Mouse (Mus musculus) c-Kit-positive CD71-positive TER-119-negative erythroid progenitor cells, embryonic 14.5 days (primary cell): ENCODE data around the gene Kdm5a.

ENCODE experiments used
- DNase-seq: peaks from one replicate; pipeline ENCODE4 v3.0.0-alpha.2; 2013; ENCODE audit warnings: low read depth

Kdm5a gene

GRCm38 (mm10) chr6:120442171-120442749 lies 78.3 kb downstream of the Kdm5a start:
- no peak for DNase-seq

GRCm38 (mm10) chr6:120443363-120444355 lies 79.7 kb downstream of the Kdm5a start:
- DNase-seq: no peak

- DNase-seq: no peak
These were observed 86.3 kb downstream of the Kdm5a start for GRCm38 (mm10) chr6:120450208-120450607.

GRCm38 (mm10) chr6:120452384-120453102 lies 88.6 kb downstream of the Kdm5a start:
- no peak for DNase-seq

- no peak for DNase-seq
These were observed 89.2 kb downstream of the Kdm5a start for GRCm38 (mm10) chr6:120453103-120453445.

- no peak for DNase-seq
These were observed 89.6 kb downstream of the Kdm5a start for GRCm38 (mm10) chr6:120453556-120453955.

GRCm38 (mm10) chr6:120454627-120455077 lies 90.7 kb downstream of the Kdm5a start:
- no peak for DNase-seq

GRCm38 (mm10) chr6:120457074-120457473 lies 93.2 kb downstream of the Kdm5a start:
- DNase-seq: no peak

GRCm38 (mm10) chr6:120457751-120458150 lies 93.8 kb downstream of the Kdm5a start:
- DNase-seq: no peak

GRCm38 (mm10) chr6:120461217-120461616 lies 97.3 kb downstream of the Kdm5a start:
- no peak for DNase-seq

- no peak for DNase-seq
These were observed 98.3 kb downstream of the Kdm5a start for GRCm38 (mm10) chr6:120462251-120462650.

- peak; percentile 68 for DNase-seq
These were observed 99.4 kb downstream of the Kdm5a start, which contains the start of gene Il17ra for GRCm38 (mm10) chr6:120463086-120463871. Gene Il17ra (plus strand): TSS chr6:120463247.

GRCm38 (mm10) chr6:120463884-120464283 lies 100.0 kb downstream of the Kdm5a start:
- DNase-seq: peak; percentile 68

- no peak for DNase-seq
These were observed 100.5 kb downstream of the Kdm5a start for GRCm38 (mm10) chr6:120464406-120464939.

GRCm38 (mm10) chr6:120465393-120465792 lies 101.5 kb downstream of the Kdm5a start:
- DNase-seq: no peak

- no peak for DNase-seq
These were observed 102.8 kb downstream of the Kdm5a start for GRCm38 (mm10) chr6:120466609-120467329.

- no peak for DNase-seq
These were observed 104.3 kb downstream of the Kdm5a start for GRCm38 (mm10) chr6:120468259-120468658.

- no peak for DNase-seq
These were observed 105.3 kb downstream of the Kdm5a start for GRCm38 (mm10) chr6:120469268-120469667.

GRCm38 (mm10) chr6:120469770-120470169 lies 105.8 kb downstream of the Kdm5a start:
- no peak for DNase-seq

- no peak for DNase-seq
These were observed 106.7 kb downstream of the Kdm5a start for GRCm38 (mm10) chr6:120470666-120471065.

GRCm38 (mm10) chr6:120471991-120472441 lies 108.1 kb downstream of the Kdm5a start:
- no peak for DNase-seq
